Mouse (Mus musculus): ENCODE results near the gene Arhgap27. TPM values are rescaled to one million over a fixed set of nuclear protein-coding genes. Genes with fewer than 3 reads are reported as not detected.
"Not testable (repeated sequence)": the region's sequence is repeated elsewhere in the genome, so short reads cannot be mapped to it uniquely, and the experiment has no call there.

Arhgap27 gene
- polyA plus RNA-seq (2014; fragmentation: Nextera tagmentation; extraction: Ambion mirVana), result 3.4 and 4.4 TPM in 2 replicates

DNA sequence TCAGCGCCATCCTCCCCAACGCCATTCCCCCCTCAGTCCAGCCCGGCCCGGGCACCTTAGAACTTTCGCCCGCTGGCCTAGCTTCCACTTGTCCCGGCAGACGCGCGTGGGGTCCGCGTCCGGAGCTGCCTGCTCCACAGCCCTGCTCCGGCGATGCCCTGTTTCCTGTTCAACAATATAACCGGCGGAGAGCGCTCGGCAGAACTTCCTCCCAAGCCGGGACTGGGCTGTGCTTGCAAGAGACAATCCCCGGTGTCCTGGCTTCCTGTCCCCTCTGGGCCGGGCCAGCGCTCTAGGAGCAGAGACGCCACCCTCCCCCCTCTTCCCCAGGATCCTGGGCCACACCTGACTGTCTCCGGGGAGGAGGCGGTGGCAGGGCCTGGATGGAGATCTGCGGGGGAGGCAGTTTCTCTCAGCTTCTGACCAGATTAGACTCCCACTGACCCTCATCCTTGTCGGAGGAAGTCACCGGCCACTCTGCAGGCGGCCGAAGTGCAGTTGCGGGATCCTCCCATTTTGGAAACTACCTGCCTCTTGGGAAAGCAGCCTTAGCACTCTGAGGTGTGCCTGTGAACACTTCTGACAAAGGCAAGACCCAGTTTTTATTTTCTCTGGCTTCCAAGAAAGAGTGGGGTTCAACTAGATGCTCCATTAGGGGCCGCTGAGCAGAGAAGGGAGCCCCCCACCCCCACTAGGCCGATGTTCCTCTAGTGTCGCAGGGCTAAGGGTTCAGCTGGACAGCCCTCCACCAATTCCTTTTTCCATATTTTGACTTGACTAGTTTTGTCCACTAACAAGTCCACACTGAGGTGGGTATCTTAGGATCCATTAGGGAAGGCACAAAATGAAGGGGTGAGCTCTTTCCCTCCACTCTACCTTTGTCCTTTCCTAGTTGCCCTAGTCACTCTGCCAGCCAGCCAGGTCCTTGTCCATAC lies at the start of gene Arhgap27:
Arhgap27 (minus strand) TSS at position 479 of the 935 bp plus-strand sequence.
- Histone ChIP-seq H3K27ac (ENCODE audit: low read depth, low read length) (peak within 1 kb of the TSS; percentile 70), H3K4me2 (peak within 1 kb of the TSS; percentile 93), H3K36me3 (ENCODE audit: control insufficient read depth, insufficient read depth, low read length) (no peaks in the 10 kb centered on the region; the same call in 1 of the 2 replicates), H3K9ac (ENCODE audit: low read depth, low read length) (peak within 1 kb of the TSS; percentile 70), H3K27me3 (ENCODE audit: control insufficient read depth, insufficient read depth, low read length) (peaks cover 49% of the 10 kb centered on the region), H3K4me1 (ENCODE audit: control insufficient read depth, insufficient read depth, low read length) (peaks cover 26% of the 10 kb centered on the region), H3K4me3 (ENCODE audit: low read depth, low read length) (peak within 1 kb of the TSS; percentile 53), H3K9me3 (replicated peaks; ENCODE audit: control insufficient read depth, low read length) (no peaks in the 10 kb centered on the region)
- under 1% methylated on average over 35 of the region's 35 CpGs for WGBS (ENCODE audit: insufficient replicate concordance)
- ATAC-seq (replicated peaks; ENCODE audit: insufficient number of reproducible peaks, low FRiP score, low TSS enrichment), result peak; percentile 32; the same call in 1 of the 2 replicates

DNA sequence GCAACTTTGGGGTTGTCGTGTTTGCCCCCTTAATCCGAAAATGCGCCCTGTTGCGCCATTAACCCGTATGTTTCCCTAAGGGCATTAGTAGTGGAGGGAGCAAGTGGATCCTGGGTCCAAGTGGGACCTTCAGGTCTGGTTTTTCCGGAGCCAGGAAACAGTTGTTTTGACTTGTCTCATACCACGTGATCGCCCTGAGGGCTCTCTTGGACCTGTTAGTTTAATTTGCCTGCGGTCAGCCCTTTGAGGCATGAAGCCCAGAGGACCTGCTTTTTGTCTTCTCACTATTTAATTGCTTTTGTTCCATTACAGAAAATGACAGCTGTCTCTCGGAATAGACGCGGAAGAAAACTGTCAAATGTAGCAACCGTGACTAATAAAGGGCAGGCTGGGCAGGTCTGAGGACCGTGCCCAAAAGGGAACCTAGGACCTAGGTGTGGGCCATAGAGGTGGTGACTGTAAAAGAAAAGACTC lies 49.5 kb upstream of the Arhgap27 start:
- WGBS (ENCODE audit: insufficient replicate concordance), result 5% methylated on average over 14 of the region's 14 CpGs
- Histone ChIP-seq H3K36me3 (ENCODE audit: control insufficient read depth, insufficient read depth, low read length) (no peaks in the 10 kb centered on the region), H3K4me1 (ENCODE audit: control insufficient read depth, insufficient read depth, low read length) (0 out of 2 replicates have a peak, but pooled peaks cover 10% of the 10 kb centered on the region), H3K9me3 (replicated peaks; ENCODE audit: control insufficient read depth, low read length) (no peaks in the 10 kb centered on the region; the same call in 1 of the 2 replicates), H3K27me3 (ENCODE audit: control insufficient read depth, insufficient read depth, low read length) (no peaks in the 10 kb centered on the region), H3K4me3 (ENCODE audit: low read depth, low read length) (peak overlapping the region; percentile 86), H3K4me2 (peak overlapping the region; percentile 91), H3K27ac (ENCODE audit: low read depth, low read length) (no peak overlapping the region), H3K9ac (ENCODE audit: low read depth, low read length) (peak overlapping the region; percentile 87)
- ATAC-seq (replicated peaks; ENCODE audit: insufficient number of reproducible peaks, low FRiP score, low TSS enrichment), result 0 out of 2 replicates have a peak, but pooled peaks have one; percentile 27

DNA sequence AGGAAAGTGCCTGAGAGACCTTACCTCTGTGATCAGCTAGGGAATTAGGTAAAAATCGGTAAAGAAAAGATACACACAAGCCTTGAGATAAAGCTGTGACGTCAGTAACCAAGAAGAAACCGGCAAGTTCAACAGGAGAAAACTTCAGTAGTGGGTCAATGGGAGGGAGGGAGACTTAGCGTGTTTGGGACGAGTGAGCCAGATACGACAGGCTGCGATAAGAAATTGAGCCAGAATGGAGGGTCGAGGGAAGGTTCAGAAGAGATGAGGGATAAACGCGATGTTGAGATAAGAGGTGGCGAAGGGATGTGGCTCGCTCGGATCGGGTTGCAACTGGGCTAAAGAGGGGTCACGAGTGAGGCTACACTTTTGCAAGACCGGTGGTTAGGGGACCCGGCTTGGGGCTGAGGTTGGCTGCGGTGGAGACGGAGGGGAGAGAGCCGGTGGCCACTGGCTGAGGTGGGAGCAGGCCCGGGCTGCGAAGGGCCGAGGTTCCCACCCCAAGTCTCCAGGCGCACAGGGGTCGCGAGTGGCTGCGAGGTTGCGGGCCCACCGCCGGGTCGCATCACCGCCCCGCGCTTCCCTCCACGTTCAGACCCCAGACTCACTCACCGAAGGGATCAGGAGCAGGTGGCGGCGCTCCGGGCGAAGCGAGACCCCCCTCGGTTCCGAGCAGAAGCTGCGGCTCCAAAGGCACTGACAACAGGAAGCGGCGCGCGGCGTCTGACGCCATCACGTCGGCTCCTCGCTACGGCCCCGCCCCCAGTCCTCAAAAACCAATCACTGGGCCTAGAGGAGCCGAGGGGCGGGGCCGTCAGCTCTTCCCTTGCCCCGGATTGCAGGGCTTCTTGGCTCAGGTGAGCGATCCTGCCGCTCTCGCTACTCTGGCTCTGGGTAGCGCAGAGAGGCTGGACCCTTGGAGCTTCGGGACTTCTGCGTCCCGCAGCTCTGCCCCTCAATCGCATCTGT lies 48.8 kb upstream of the Arhgap27 start, which contains the start of gene Plekhm1:
Plekhm1 (minus strand) TSS at position 707 of the 969 bp plus-strand sequence.
- Histone ChIP-seq H3K9me3 (replicated peaks; ENCODE audit: control insufficient read depth, low read length) (no peaks in the 10 kb centered on the region), H3K9ac (ENCODE audit: low read depth, low read length) (peak within 1 kb of the TSS; percentile 87), H3K36me3 (ENCODE audit: control insufficient read depth, insufficient read depth, low read length) (no peaks in the 10 kb centered on the region), H3K4me2 (peak within 1 kb of the TSS; percentile 91), H3K4me1 (ENCODE audit: control insufficient read depth, insufficient read depth, low read length) (0 out of 2 replicates have a peak, but pooled peaks cover 10% of the 10 kb centered on the region), H3K27me3 (ENCODE audit: control insufficient read depth, insufficient read depth, low read length) (no peaks in the 10 kb centered on the region), H3K4me3 (ENCODE audit: low read depth, low read length) (peak within 1 kb of the TSS; percentile 86), H3K27ac (ENCODE audit: low read depth, low read length) (peak within 1 kb of the TSS; percentile 38; the same call in 1 of the 2 replicates)
- WGBS (ENCODE audit: insufficient replicate concordance), result under 1% methylated on average over 66 of the region's 67 CpGs
- ATAC-seq (replicated peaks; ENCODE audit: insufficient number of reproducible peaks, low FRiP score, low TSS enrichment), result peak; percentile 95

DNA sequence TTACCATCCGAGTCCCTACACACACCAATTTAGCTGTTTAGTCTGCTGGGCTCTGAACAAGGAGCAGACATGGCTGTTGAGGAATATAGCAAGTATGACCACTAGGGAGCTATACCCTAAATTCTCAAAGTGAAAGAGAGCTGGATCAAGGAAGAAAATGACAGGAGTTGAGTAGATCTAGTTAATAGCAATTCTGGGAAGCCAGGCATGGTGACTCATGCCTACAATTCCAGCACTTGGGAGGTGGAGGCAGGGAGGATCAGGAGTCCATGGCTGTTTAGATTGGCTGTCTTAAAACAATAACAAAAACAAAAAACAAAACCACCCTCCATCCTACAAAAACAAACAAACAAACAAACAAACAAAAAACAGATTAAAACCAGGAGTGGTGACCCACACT lies 47.8 kb upstream of the Arhgap27 start:
- ATAC-seq (replicated peaks; ENCODE audit: insufficient number of reproducible peaks, low FRiP score, low TSS enrichment), result no peak
- 86% methylated on average over 1 of the region's 1 CpGs for WGBS (ENCODE audit: insufficient replicate concordance)
- H3K9me3 ChIP-seq (replicated peaks; ENCODE audit: control insufficient read depth, low read length), result no peaks in the 10 kb centered on the region
- peak overlapping the region; percentile 91 for H3K4me2 ChIP-seq
- 0 out of 2 replicates have a peak, but pooled peaks cover 10% of the 10 kb centered on the region for H3K4me1 ChIP-seq (ENCODE audit: control insufficient read depth, insufficient read depth, low read length)
- no peak overlapping the region for H3K27ac ChIP-seq (ENCODE audit: low read depth, low read length)
- H3K27me3 ChIP-seq (ENCODE audit: control insufficient read depth, insufficient read depth, low read length), result no peaks in the 10 kb centered on the region
- H3K9ac ChIP-seq (ENCODE audit: low read depth, low read length), result no peak overlapping the region
- peaks cover 2% of the 10 kb centered on the region; the same call in 1 of the 2 replicates for H3K36me3 ChIP-seq (ENCODE audit: control insufficient read depth, insufficient read depth, low read length)
- peak overlapping the region; percentile 86; the same call in 1 of the 2 replicates for H3K4me3 ChIP-seq (ENCODE audit: low read depth, low read length)

DNA sequence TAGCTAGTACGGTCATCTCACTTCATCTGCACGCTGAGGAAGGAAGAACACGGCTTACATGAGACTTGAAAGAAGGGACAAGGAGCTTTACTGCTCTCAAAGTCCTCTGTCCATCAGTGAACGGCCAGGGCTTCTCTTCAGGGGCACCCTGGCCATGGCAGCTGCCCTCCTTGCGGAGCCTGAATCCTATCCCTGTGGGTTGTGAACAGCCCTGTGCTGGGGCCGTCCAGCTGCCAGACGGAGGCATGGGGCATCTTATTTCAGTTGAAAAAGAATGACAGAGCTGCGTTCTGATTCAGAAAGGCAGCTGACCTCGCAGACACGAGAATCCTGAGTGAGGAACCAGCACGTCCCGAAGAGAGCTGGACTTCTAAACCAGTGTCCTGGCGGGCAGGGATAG lies 45.4 kb upstream of the Arhgap27 start:
- peaks cover 5% of the 10 kb centered on the region; the same call in 1 of the 2 replicates for H3K36me3 ChIP-seq (ENCODE audit: control insufficient read depth, insufficient read depth, low read length)
- no peak overlapping the region for H3K27ac ChIP-seq (ENCODE audit: low read depth, low read length)
- H3K4me1 ChIP-seq (ENCODE audit: control insufficient read depth, insufficient read depth, low read length), result 0 out of 2 replicates have a peak, but pooled peaks cover 10% of the 10 kb centered on the region
- no peaks in the 10 kb centered on the region for H3K9me3 ChIP-seq (replicated peaks; ENCODE audit: control insufficient read depth, low read length)
- H3K27me3 ChIP-seq (ENCODE audit: control insufficient read depth, insufficient read depth, low read length), result no peaks in the 10 kb centered on the region
- H3K4me2 ChIP-seq, result no peak overlapping the region
- 89% methylated on average over 13 of the region's 13 CpGs for WGBS (ENCODE audit: insufficient replicate concordance)
- no peak for ATAC-seq (replicated peaks; ENCODE audit: insufficient number of reproducible peaks, low FRiP score, low TSS enrichment)
- H3K9ac ChIP-seq (ENCODE audit: low read depth, low read length), result no peak overlapping the region
- no peak overlapping the region for H3K4me3 ChIP-seq (ENCODE audit: low read depth, low read length)

DNA sequence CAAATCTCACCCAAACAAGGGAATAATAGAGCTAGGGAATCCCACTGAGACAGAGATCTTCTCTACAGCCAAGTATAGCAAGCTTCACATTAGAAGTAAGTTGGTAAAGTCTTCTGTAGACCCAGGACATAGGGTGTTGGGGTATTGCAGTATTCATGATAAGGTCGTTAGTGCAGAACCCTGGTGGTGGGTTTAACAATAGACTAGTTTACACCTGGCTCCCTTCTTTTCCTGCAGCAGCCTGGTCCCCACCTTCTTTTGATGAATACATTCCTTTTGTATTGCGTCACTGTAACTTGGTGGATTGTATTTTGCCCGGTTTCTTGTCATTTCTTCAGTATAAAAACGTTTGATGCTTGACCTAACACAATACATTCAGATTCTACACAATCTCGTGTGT lies 43.6 kb upstream of the Arhgap27 start:
- not testable (repeated sequence) for ATAC-seq (replicated peaks; ENCODE audit: insufficient number of reproducible peaks, low FRiP score, low TSS enrichment); H3K9me3 ChIP-seq (replicated peaks; ENCODE audit: control insufficient read depth, low read length); H3K27ac ChIP-seq (ENCODE audit: low read depth, low read length); H3K4me3 ChIP-seq (ENCODE audit: low read depth, low read length); H3K4me2 ChIP-seq; H3K4me1 ChIP-seq (ENCODE audit: control insufficient read depth, insufficient read depth, low read length); H3K36me3 ChIP-seq (ENCODE audit: control insufficient read depth, insufficient read depth, low read length); H3K27me3 ChIP-seq (ENCODE audit: control insufficient read depth, insufficient read depth, low read length); H3K9ac ChIP-seq (ENCODE audit: low read depth, low read length)
- 72% methylated on average over 5 of the region's 5 CpGs for WGBS (ENCODE audit: insufficient replicate concordance)

DNA sequence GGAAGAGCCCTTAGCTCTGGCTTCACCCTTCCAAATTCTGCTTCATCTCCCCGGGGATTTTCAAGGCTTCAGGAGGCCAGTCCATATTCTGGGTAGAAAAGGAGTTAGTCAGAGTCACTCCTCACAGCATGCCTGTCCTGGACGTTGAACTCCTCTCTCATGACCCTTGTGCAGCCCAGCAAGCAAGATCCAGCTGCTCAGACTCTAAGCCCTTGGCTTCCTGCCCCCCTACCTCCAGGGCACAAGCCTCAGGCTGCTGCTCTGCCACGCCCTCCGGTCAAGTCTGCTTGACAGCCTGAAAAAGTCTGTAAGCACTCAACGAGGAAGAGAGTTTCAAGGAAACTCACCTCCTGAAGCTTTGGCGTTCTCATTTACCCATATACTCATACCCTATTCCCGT lies 43.1 kb upstream of the Arhgap27 start:
- H3K4me1 ChIP-seq (ENCODE audit: control insufficient read depth, insufficient read depth, low read length), result 0 out of 2 replicates have a peak, but pooled peaks cover 3% of the 10 kb centered on the region
- peaks cover 7% of the 10 kb centered on the region; the same call in 1 of the 2 replicates for H3K36me3 ChIP-seq (ENCODE audit: control insufficient read depth, insufficient read depth, low read length)
- ATAC-seq (replicated peaks; ENCODE audit: insufficient number of reproducible peaks, low FRiP score, low TSS enrichment), result no peak
- no peaks in the 10 kb centered on the region for H3K9me3 ChIP-seq (replicated peaks; ENCODE audit: control insufficient read depth, low read length)
- no peak overlapping the region for H3K27ac ChIP-seq (ENCODE audit: low read depth, low read length)
- no peak overlapping the region for H3K4me2 ChIP-seq
- no peaks in the 10 kb centered on the region for H3K27me3 ChIP-seq (ENCODE audit: control insufficient read depth, insufficient read depth, low read length)
- 75% methylated on average over 7 of the region's 7 CpGs for WGBS (ENCODE audit: insufficient replicate concordance)
- no peak overlapping the region for H3K4me3 ChIP-seq (ENCODE audit: low read depth, low read length)
- no peak overlapping the region for H3K9ac ChIP-seq (ENCODE audit: low read depth, low read length)

DNA sequence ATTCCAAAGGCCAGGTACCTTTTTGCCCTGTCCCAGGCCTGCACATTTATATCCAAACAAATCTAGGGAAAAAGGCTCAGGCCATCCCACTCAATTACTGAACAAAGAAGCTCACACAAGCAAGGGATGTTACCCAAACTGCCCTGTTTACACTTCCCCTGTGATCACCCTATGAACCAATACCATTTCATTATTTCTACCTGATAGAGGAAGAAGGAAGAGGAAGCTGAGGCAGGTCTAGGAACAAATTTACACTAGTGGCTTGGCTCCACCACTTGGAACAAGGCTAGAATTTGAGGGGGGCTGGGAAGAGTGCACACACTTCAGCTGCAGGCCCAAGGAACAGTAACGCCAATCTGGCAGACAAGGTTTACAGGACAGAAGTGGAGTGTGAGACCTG lies 42.3 kb upstream of the Arhgap27 start:
- Histone ChIP-seq H3K9ac (ENCODE audit: low read depth, low read length) (no peak overlapping the region), H3K4me2 (no peak overlapping the region), H3K4me1 (ENCODE audit: control insufficient read depth, insufficient read depth, low read length) (no peaks in the 10 kb centered on the region), H3K9me3 (replicated peaks; ENCODE audit: control insufficient read depth, low read length) (no peaks in the 10 kb centered on the region), H3K4me3 (ENCODE audit: low read depth, low read length) (no peak overlapping the region), H3K36me3 (ENCODE audit: control insufficient read depth, insufficient read depth, low read length) (peaks cover 7% of the 10 kb centered on the region; the same call in 1 of the 2 replicates), H3K27me3 (ENCODE audit: control insufficient read depth, insufficient read depth, low read length) (no peaks in the 10 kb centered on the region), H3K27ac (ENCODE audit: low read depth, low read length) (no peak overlapping the region)
- no peak for ATAC-seq (replicated peaks; ENCODE audit: insufficient number of reproducible peaks, low FRiP score, low TSS enrichment)
- 86% methylated on average over 1 of the region's 1 CpGs for WGBS (ENCODE audit: insufficient replicate concordance)
